Mouse (Mus musculus) forebrain, embryonic 16.5 days (tissue): ENCODE results near the gene Gtse1. TPM values are rescaled to one million over a fixed set of nuclear protein-coding genes. Genes with fewer than 3 reads are reported as not detected.
A peak's percentile ranks its signal among the peaks of the same experiment; 100 is the strongest.

Experiments used
- ATAC-seq: fragments of 200-750 bp; cut with Nextera tagmentation; 2 replicates; pipeline ENCODE4 v1.8.0; 2017; ENCODE audit warnings: mild to moderate bottlenecking, moderate library complexity
- H3K27ac ChIP-seq: fragments of 300-500 bp; sonication (generic); 2 replicates; pipeline ENCODE4 v1.5.1; 2014; ENCODE audit warnings: low read length, control low read depth
- H3K27me3 ChIP-seq: fragments of 300-500 bp; sonication (generic); replicated peaks from 2 replicates; pipeline ENCODE4 v1.6.1; 2014; ENCODE audit warnings: low read length; ENCODE audit not compliant: control insufficient read depth, insufficient read depth
- H3K36me3 ChIP-seq: fragments of 300-500 bp; sonication (generic); 2 replicates; pipeline ENCODE4 v1.6.1; 2014; ENCODE audit not compliant: control insufficient read depth, insufficient read depth
- H3K4me1 ChIP-seq: fragments of 300-500 bp; sonication (generic); replicated peaks from 2 replicates; pipeline ENCODE4 v1.6.1; 2014; ENCODE audit warnings: low read length; ENCODE audit not compliant: control insufficient read depth, insufficient read depth
- H3K4me2 ChIP-seq: fragments of 300-500 bp; sonication (generic); 2 replicates; pipeline ENCODE4 v1.6.1; 2014; ENCODE audit warnings: mild to moderate bottlenecking, low read length, control low read depth
- H3K4me3 ChIP-seq: fragments of 300-500 bp; sonication (generic); replicated peaks from 2 replicates; pipeline ENCODE4 v1.5.1; 2014; ENCODE audit warnings: mild to moderate bottlenecking, low read length, control low read depth
- H3K9ac ChIP-seq: fragments of 300-500 bp; sonication (generic); replicated peaks from 2 replicates; pipeline ENCODE4 v1.6.1; 2014; ENCODE audit warnings: low read depth, low read length, control low read depth
- H3K9me3 ChIP-seq: fragments of 300-500 bp; sonication (generic); 2 replicates; pipeline ENCODE4 v1.6.1; 2016; ENCODE audit warnings: low read length; ENCODE audit not compliant: control insufficient read depth
- WGBS: fragments of 180-500 bp; shearing (Covaris S2); extraction: QIAGEN DNeasy Blood & Tissue Kit; methylation state at CpG from one replicate; pipeline ENCODE4 v1.1.7; 2014; 5-methylcytosine and 5-hydroxymethylcytosine counted together
- polyA plus RNA-seq: library from polyadenylated mRNA; unstranded; fragments of >200 nt; fragmentation: Nextera tagmentation; extraction: Ambion mirVana; gene quantifications from 2 replicates; pipeline ENCODE4 v1.2.1, GENCODE M21; 2015

The Gtse1 gene
- polyA plus RNA-seq, 1 experiment from 2014 or later = 12.7 TPM

DNA sequence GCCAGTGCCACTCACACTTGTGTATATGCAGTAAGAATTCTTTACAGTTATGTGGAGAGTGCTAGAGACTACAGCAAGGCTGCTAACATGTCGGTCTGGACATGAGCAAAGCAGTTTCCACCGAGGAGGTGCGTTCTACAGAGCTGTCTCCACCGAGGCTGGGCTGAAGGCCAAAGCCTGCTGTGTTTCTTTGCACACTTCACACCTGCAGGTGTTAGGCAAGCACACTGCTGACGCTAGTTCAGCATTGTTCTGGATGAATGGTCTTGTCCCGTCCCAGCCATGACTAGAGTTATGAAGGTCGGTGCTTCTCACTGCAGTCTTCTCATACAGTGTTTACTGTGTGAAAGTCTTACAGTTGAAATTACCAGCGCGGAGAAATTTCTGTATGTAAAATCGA lies 32.4 kb downstream of the Gtse1 start:
- Histone ChIP-seq H3K4me3 (no peak overlapping the region), H3K27me3 (no peaks in the 10 kb centered on the region), H3K36me3 (peaks cover 16% of the 10 kb centered on the region), H3K4me1 (peaks cover 15% of the 10 kb centered on the region), H3K9ac (no peak overlapping the region), H3K4me2 (no peak overlapping the region), H3K27ac (peak overlapping the region; percentile 31; the same call in 1 of the 2 replicates), H3K9me3 (no peaks in the 10 kb centered on the region)
- WGBS = 42% methylated on average over 10 of the region's 10 CpGs
- ATAC-seq = peak; percentile 13; the same call in 1 of the 2 replicates

DNA sequence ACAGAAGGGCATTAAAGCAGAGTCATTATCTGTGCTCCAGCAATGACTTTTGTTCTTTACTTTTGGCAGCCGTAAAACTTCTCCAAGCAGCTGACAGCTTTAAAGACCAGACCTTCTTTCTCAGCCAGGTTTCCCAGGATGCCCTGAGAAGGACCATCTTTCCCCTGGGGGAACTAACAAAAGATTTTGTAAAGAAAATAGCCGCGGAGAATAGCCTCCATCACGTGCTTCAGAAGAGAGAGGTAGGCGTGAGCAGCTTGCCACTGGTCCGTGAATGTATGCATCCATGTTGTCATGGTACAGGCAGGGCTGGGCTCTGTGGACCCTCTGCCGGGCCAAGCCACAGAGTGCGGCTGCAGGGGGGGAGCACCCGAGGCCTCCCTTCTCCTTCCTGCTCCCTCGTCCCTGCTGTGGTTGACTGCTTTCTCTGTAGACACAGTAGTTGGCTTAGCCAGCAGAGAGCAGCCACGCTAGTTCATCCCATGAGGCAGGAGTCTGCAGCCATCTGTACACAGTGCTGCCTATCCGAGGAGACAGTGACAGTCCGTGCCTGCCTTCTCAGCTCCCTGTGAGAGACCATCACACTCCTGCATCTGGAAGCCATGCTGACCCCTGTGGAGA lies 33.1 kb downstream of the Gtse1 start:
- H3K4me1 ChIP-seq = peaks cover 15% of the 10 kb centered on the region
- no peak overlapping the region for H3K9ac ChIP-seq
- H3K36me3 ChIP-seq = peaks cover 16% of the 10 kb centered on the region
- no peak overlapping the region for H3K4me3 ChIP-seq
- ATAC-seq = peak; percentile 45
- WGBS = 50% methylated on average over 13 of the region's 13 CpGs
- no peaks in the 10 kb centered on the region for H3K9me3 ChIP-seq
- no peak overlapping the region; the same call in 1 of the 2 replicates for H3K4me2 ChIP-seq
- H3K27ac ChIP-seq = peak overlapping the region; percentile 31
- no peaks in the 10 kb centered on the region for H3K27me3 ChIP-seq

DNA sequence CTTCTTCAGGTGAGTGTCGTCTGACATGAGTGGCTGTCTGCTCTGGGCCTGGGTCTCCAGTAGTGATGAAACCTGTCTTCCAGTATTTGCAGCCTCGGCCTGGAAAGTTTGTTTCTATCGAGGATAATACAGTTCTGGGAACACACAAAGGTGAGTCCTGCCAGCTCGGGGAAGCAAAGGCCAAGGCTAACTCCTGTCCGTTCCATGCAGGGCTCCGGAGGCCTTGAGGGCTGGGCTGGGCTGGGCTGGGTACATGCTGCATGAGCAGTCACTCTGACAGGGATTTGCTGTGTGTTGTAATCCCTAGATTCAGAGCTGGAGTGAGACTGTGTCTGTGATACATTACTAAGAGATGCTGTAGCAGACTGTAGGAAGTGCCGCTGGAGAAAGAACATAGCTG lies 34.3 kb downstream of the Gtse1 start:
- Histone ChIP-seq H3K27me3 (no peaks in the 10 kb centered on the region), H3K27ac (no peak overlapping the region), H3K9ac (no peak overlapping the region), H3K4me3 (no peak overlapping the region), H3K4me1 (peaks cover 15% of the 10 kb centered on the region), H3K9me3 (no peaks in the 10 kb centered on the region), H3K36me3 (peaks cover 19% of the 10 kb centered on the region), H3K4me2 (no peak overlapping the region)
- WGBS = 96% methylated on average over 7 of the region's 7 CpGs
- ATAC-seq = no peak

DNA sequence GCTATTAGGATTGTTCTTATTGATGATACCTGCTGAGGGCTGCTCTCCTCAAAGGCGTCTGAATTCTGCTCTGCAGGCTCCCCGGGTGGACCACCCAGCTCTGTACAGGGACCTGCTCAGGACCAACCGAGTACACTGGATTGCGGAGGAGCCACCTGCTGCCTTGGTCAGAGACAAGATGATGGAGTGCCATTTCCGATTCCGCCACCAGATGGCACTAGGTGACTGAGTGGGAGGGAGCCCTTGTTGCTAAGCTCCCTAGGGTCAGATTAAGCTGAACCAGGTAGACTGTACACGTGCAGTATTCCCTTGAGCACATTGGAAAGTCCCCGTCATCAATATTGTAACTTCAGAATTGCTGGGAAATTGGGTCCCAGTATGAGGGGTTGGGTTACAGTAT lies 36.7 kb downstream of the Gtse1 start:
- Histone ChIP-seq H3K4me2 (no peak overlapping the region), H3K27me3 (no peaks in the 10 kb centered on the region), H3K36me3 (peaks cover 18% of the 10 kb centered on the region), H3K4me1 (peaks cover 15% of the 10 kb centered on the region), H3K9me3 (no peaks in the 10 kb centered on the region), H3K4me3 (no peak overlapping the region), H3K27ac (no peak overlapping the region), H3K9ac (no peak overlapping the region)
- WGBS = 12% methylated on average over 8 of the region's 8 CpGs
- ATAC-seq = peak; percentile 51

DNA sequence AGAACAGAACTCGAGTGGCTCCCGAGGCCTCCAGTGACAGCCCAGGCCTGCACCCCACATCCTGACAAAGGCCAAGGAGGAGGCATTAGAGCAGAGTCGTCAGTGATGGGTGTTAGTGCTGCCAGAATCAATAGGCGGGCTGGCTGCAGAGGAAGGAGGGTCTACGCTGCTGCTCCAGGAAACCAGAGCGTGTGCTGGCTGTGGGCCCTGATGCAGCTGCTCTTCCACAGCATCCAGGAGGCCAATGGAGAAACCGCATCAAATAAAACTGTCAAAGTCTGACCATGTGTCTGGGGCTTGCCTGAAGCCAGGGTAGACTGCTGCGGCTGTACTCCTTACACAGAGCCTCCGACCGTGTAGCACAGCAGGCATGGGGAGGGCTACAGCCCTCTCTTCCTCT lies 37.6 kb downstream of the Gtse1 start:
- H3K36me3 ChIP-seq = peaks cover 18% of the 10 kb centered on the region
- H3K27me3 ChIP-seq = no peaks in the 10 kb centered on the region
- H3K9ac ChIP-seq = no peak overlapping the region
- WGBS = 83% methylated on average over 10 of the region's 10 CpGs
- ATAC-seq = no peak
- no peak overlapping the region for H3K27ac ChIP-seq
- no peak overlapping the region for H3K4me3 ChIP-seq
- H3K4me2 ChIP-seq = no peak overlapping the region
- H3K4me1 ChIP-seq = peaks cover 12% of the 10 kb centered on the region
- no peaks in the 10 kb centered on the region for H3K9me3 ChIP-seq

DNA sequence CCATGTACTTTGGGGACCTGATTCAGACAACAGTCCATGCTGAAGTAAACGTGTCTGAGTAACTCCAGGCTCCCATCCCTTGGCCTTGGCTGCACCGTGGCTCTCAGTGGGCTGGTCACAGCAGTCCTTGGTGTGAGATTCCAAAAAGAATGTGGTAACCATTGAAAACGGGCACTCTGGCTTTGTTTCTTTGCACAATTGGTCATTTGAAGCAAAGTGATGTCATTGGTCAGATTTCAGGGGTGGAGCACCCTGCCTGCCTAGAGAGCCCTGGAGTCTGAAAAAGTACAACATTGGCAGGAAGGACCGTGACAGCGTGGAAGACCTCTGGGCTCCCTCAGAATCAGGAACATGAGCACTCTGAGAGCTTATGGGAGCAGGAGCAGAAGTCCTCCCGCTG lies 39.9 kb downstream of the Gtse1 start:
- peaks cover 12% of the 10 kb centered on the region for H3K36me3 ChIP-seq
- no peak overlapping the region for H3K9ac ChIP-seq
- no peak overlapping the region for H3K4me2 ChIP-seq
- no peak overlapping the region for H3K4me3 ChIP-seq
- H3K27me3 ChIP-seq = no peaks in the 10 kb centered on the region
- no peak for ATAC-seq
- no peak overlapping the region for H3K27ac ChIP-seq
- H3K9me3 ChIP-seq = no peaks in the 10 kb centered on the region
- H3K4me1 ChIP-seq = no peaks in the 10 kb centered on the region; the same call in 1 of the 2 replicates
- 33% methylated on average over 6 of the region's 6 CpGs for WGBS

DNA sequence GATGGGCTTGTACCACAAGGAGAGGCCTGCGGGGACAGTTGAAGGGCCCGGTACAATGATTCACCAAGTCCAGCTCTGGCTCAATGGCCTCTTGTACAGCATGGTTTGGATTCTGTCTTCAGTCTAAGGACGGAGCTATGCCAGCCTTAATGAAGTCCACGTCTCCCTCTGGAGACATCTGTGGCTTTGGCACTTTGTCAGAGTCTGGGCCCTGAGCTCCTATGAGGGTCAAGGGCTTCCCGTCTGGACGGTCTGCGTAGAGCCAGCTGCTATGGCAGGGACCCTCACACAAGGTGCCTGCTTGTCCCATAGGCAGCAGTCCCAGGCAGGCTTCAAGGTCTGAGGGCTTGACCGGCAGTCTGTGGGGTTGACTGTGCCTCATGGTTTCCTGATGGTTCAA lies 40.8 kb downstream of the Gtse1 start:
- Histone ChIP-seq H3K4me2 (no peak overlapping the region), H3K4me1 (no peaks in the 10 kb centered on the region; the same call in 1 of the 2 replicates), H3K27me3 (no peaks in the 10 kb centered on the region), H3K9me3 (no peaks in the 10 kb centered on the region), H3K4me3 (no peak overlapping the region), H3K36me3 (peaks cover 6% of the 10 kb centered on the region; the same call in 1 of the 2 replicates), H3K27ac (peak overlapping the region; percentile 33; the same call in 1 of the 2 replicates), H3K9ac (no peak overlapping the region)
- 76% methylated on average over 8 of the region's 8 CpGs for WGBS
- no peak for ATAC-seq

DNA sequence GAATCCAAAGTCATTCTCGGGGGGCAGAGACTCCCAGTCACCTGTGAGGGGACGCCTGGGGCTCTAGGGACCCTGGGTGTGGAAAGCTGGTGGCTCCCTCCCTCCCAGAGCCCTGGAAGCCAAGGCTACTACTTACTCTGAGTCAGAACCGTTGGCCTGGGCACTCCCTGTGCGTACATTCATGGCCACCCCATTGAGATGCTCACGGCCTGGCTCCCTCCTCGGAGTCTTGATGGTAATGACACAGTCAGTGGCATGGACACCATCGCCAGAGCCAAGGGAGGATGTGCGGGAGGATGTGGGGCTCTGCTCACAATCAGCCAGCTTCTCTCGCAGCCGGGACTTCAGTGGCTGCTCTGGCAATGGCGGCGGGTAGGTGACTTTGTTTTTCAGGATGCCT lies 41.3 kb downstream of the Gtse1 start:
- Histone ChIP-seq H3K4me2 (no peak overlapping the region), H3K4me3 (no peak overlapping the region), H3K27ac (no peak overlapping the region), H3K36me3 (peaks cover 6% of the 10 kb centered on the region; the same call in 1 of the 2 replicates), H3K9ac (no peak overlapping the region), H3K9me3 (no peaks in the 10 kb centered on the region), H3K4me1 (no peaks in the 10 kb centered on the region; the same call in 1 of the 2 replicates), H3K27me3 (no peaks in the 10 kb centered on the region)
- ATAC-seq = no peak
- 78% methylated on average over 12 of the region's 12 CpGs for WGBS

DNA sequence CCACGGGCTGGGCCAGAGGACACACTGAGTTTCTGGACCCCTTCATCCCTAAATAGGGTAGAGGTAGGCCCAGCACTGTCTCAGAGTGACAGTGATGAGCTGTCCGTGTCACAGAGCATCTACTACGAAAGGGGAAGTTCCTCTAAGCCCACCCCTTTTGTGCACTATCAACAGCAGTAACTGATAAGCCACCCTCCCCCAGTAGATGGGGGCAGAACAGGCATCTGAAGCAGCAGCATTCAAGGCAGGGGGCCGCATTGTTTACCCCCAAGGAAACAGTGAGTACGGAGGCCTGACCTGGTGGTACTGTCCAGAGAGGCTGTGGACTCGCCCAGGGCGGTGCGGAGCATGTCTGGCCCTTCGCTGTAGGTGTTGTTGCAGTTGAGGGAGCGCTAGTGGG lies 43.0 kb downstream of the Gtse1 start:
- no peak for ATAC-seq
- Histone ChIP-seq H3K27me3 (no peaks in the 10 kb centered on the region), H3K9ac (no peak overlapping the region), H3K27ac (no peak overlapping the region), H3K4me1 (no peaks in the 10 kb centered on the region; the same call in 1 of the 2 replicates), H3K36me3 (peaks cover 6% of the 10 kb centered on the region; the same call in 1 of the 2 replicates), H3K4me3 (no peak overlapping the region), H3K9me3 (no peaks in the 10 kb centered on the region), H3K4me2 (no peak overlapping the region)
- 86% methylated on average over 10 of the region's 10 CpGs for WGBS
